Mouse (Mus musculus) neural tube, embryonic 13.5 days (tissue): ENCODE measurements at regions not wholly inside any gene's neighbourhood (a gene's known extent, or its start where the extent isn't known, plus 50 kb on each side); places are given as distances from the start of the nearest gene placed in this dataset.

Experiments
- ATAC-seq: fragments of 200-750 bp; cut with Nextera tagmentation; 2 replicates; pipeline ENCODE4 v1.8.0; 2017; ENCODE audit warnings: low read depth, mild to moderate bottlenecking, moderate TSS enrichment, moderate library complexity
- H3K27ac ChIP-seq: fragments of 300-500 bp; sonication (generic); replicated peaks from 2 replicates; pipeline ENCODE4 v1.5.1; 2015; ENCODE audit warnings: moderate library complexity, mild to moderate bottlenecking, inconsistent platforms
- H3K27me3 ChIP-seq: fragments of 300-500 bp; sonication (generic); 2 replicates; pipeline ENCODE4 v1.6.1; 2015; ENCODE audit warnings: mild to moderate bottlenecking, inconsistent platforms
- H3K36me3 ChIP-seq: fragments of 300-500 bp; sonication (generic); 2 replicates; pipeline ENCODE4 v1.6.1; 2015; ENCODE audit warnings: mild to moderate bottlenecking, inconsistent platforms
- H3K4me1 ChIP-seq: fragments of 300-500 bp; sonication (generic); replicated peaks from 2 replicates; pipeline ENCODE4 v1.6.1; 2015; ENCODE audit warnings: inconsistent platforms
- H3K4me2 ChIP-seq: fragments of 300-500 bp; sonication (generic); 2 replicates; pipeline ENCODE4 v1.6.1; 2015; ENCODE audit warnings: inconsistent platforms, mild to moderate bottlenecking, moderate library complexity
- H3K4me3 ChIP-seq: fragments of 300-500 bp; sonication (generic); 2 replicates; pipeline ENCODE4 v1.5.1; 2015; ENCODE audit warnings: mild to moderate bottlenecking, inconsistent platforms
- H3K9ac ChIP-seq: fragments of 300-500 bp; sonication (generic); 2 replicates; pipeline ENCODE4 v1.6.1; 2015; ENCODE audit warnings: moderate library complexity, mild to moderate bottlenecking, inconsistent platforms
- H3K9me3 ChIP-seq: fragments of 300-500 bp; sonication (generic); 2 replicates; pipeline ENCODE4 v1.6.1; 2016; ENCODE audit warnings: inconsistent platforms
- WGBS: fragments of 180-500 bp; shearing (Covaris S2); methylation state at CpG from one replicate; pipeline ENCODE4 v1.1.7; 2015; 5-methylcytosine and 5-hydroxymethylcytosine counted together

GRCm38 (mm10) chr13:97705926-97706325, 54.5 kb downstream of the Gm10260 start:
- H3K4me3 ChIP-seq = no peak overlapping the region
- WGBS = 90% methylated on average over 5 of the region's 5 CpGs
- no peak for ATAC-seq
- H3K9ac ChIP-seq = no peak overlapping the region
- H3K9me3 ChIP-seq = 0 out of 2 replicates have a peak, but pooled peaks cover 5% of the 10 kb centered on the region
- H3K27me3 ChIP-seq = no peaks in the 10 kb centered on the region
- no peak overlapping the region for H3K4me2 ChIP-seq
- no peaks in the 10 kb centered on the region for H3K36me3 ChIP-seq
- H3K4me1 ChIP-seq = no peaks in the 10 kb centered on the region
- no peak overlapping the region for H3K27ac ChIP-seq

GRCm38 (mm10) chr13:97704541-97704940, 55.9 kb downstream of the Gm10260 start:
- no peak for ATAC-seq
- H3K36me3 ChIP-seq = no peaks in the 10 kb centered on the region
- WGBS = 93% methylated on average over 4 of the region's 4 CpGs
- no peaks in the 10 kb centered on the region for H3K27me3 ChIP-seq
- no peaks in the 10 kb centered on the region for H3K4me1 ChIP-seq
- H3K4me3 ChIP-seq = no peak overlapping the region
- no peak overlapping the region for H3K27ac ChIP-seq
- H3K4me2 ChIP-seq = no peak overlapping the region
- 0 out of 2 replicates have a peak, but pooled peaks cover 5% of the 10 kb centered on the region for H3K9me3 ChIP-seq
- H3K9ac ChIP-seq = no peak overlapping the region

- Histone ChIP-seq H3K27me3 (no peaks in the 10 kb centered on the region), H3K4me3 (no peak overlapping the region), H3K36me3 (no peaks in the 10 kb centered on the region), H3K4me2 (no peak overlapping the region), H3K9me3 (no peaks in the 10 kb centered on the region), H3K4me1 (peaks cover 5% of the 10 kb centered on the region; the same call in 1 of the 2 replicates), H3K27ac (no peak overlapping the region), H3K9ac (no peak overlapping the region)
- ATAC-seq = no peak
- WGBS = 90% methylated on average over 2 of the region's 2 CpGs
These were observed 61.5 kb downstream of the Gm10260 start for GRCm38 (mm10) chr13:97698967-97699366.

- no peaks in the 10 kb centered on the region for H3K9me3 ChIP-seq
- H3K4me2 ChIP-seq = no peak overlapping the region
- no peak overlapping the region for H3K27ac ChIP-seq
- ATAC-seq = no peak
- no peak overlapping the region for H3K9ac ChIP-seq
- peaks cover 7% of the 10 kb centered on the region; the same call in 1 of the 2 replicates for H3K4me1 ChIP-seq
- 91% methylated on average over 1 of the region's 1 CpGs for WGBS
- no peak overlapping the region for H3K4me3 ChIP-seq
- no peaks in the 10 kb centered on the region for H3K27me3 ChIP-seq
- no peaks in the 10 kb centered on the region for H3K36me3 ChIP-seq
These were observed 62.1 kb downstream of the Gm10260 start for GRCm38 (mm10) chr13:97698317-97698716.

GRCm38 (mm10) chr13:97697262-97697661, 63.2 kb downstream of the Gm10260 start:
- 83% methylated on average over 10 of the region's 10 CpGs for WGBS
- H3K4me3 ChIP-seq = no peak overlapping the region
- H3K27ac ChIP-seq = no peak overlapping the region
- H3K27me3 ChIP-seq = no peaks in the 10 kb centered on the region
- H3K36me3 ChIP-seq = no peaks in the 10 kb centered on the region
- H3K4me1 ChIP-seq = peaks cover 7% of the 10 kb centered on the region; the same call in 1 of the 2 replicates
- H3K4me2 ChIP-seq = no peak overlapping the region
- no peak for ATAC-seq
- no peak overlapping the region for H3K9ac ChIP-seq
- H3K9me3 ChIP-seq = no peaks in the 10 kb centered on the region

- no peaks in the 10 kb centered on the region for H3K9me3 ChIP-seq
- peak; percentile 67 for ATAC-seq
- H3K4me3 ChIP-seq = no peak overlapping the region
- no peak overlapping the region for H3K4me2 ChIP-seq
- WGBS = 36% methylated on average over 2 of the region's 2 CpGs
- H3K27me3 ChIP-seq = no peaks in the 10 kb centered on the region
- peaks cover 7% of the 10 kb centered on the region; the same call in 1 of the 2 replicates for H3K4me1 ChIP-seq
- no peak overlapping the region for H3K9ac ChIP-seq
- peak overlapping the region; percentile 15; the same call in 1 of the 2 replicates for H3K27ac ChIP-seq
- H3K36me3 ChIP-seq = no peaks in the 10 kb centered on the region
These were observed 65.4 kb downstream of the Gm10260 start for GRCm38 (mm10) chr13:97695022-97695421.

- H3K4me3 ChIP-seq = no peak overlapping the region
- H3K9me3 ChIP-seq = no peaks in the 10 kb centered on the region
- no peak overlapping the region for H3K9ac ChIP-seq
- H3K27ac ChIP-seq = peak overlapping the region; percentile 15; the same call in 1 of the 2 replicates
- peaks cover 7% of the 10 kb centered on the region; the same call in 1 of the 2 replicates for H3K4me1 ChIP-seq
- no peaks in the 10 kb centered on the region for H3K36me3 ChIP-seq
- peak; percentile 71 for ATAC-seq
- 38% methylated on average over 9 of the region's 9 CpGs for WGBS
- H3K4me2 ChIP-seq = no peak overlapping the region
- no peaks in the 10 kb centered on the region for H3K27me3 ChIP-seq
These were observed 66.0 kb downstream of the Gm10260 start for GRCm38 (mm10) chr13:97694356-97694990.

- ATAC-seq = no peak
These were observed 72.0 kb downstream of the Gm10260 start for GRCm38 (mm10) chr13:97688310-97688886.

GRCm38 (mm10) chr13:97683836-97684235, 76.6 kb downstream of the Gm10260 start:
- no peak overlapping the region for H3K4me3 ChIP-seq
- H3K4me2 ChIP-seq = no peak overlapping the region
- no peaks in the 10 kb centered on the region for H3K36me3 ChIP-seq
- no peak for ATAC-seq
- H3K27ac ChIP-seq = no peak overlapping the region
- H3K4me1 ChIP-seq = peaks cover 11% of the 10 kb centered on the region
- 92% methylated on average over 6 of the region's 6 CpGs for WGBS
- H3K9ac ChIP-seq = no peak overlapping the region
- H3K9me3 ChIP-seq = no peaks in the 10 kb centered on the region
- H3K27me3 ChIP-seq = no peaks in the 10 kb centered on the region

More at GRCm38 (mm10) chr13:97688310-97688886, 72.0 kb downstream of the Gm10260 start:
- no peak overlapping the region for H3K27ac ChIP-seq
- 87% methylated on average over 12 of the region's 12 CpGs for WGBS
- no peak overlapping the region for H3K4me2 ChIP-seq
- no peaks in the 10 kb centered on the region for H3K4me1 ChIP-seq
- H3K27me3 ChIP-seq = no peaks in the 10 kb centered on the region
- H3K9ac ChIP-seq = no peak overlapping the region
- no peaks in the 10 kb centered on the region for H3K9me3 ChIP-seq
- no peaks in the 10 kb centered on the region for H3K36me3 ChIP-seq
- no peak overlapping the region for H3K4me3 ChIP-seq

GRCm38 (mm10) chr13:97681228-97681987, 79.0 kb downstream of the Gm10260 start:
- 40% methylated on average over 6 of the region's 6 CpGs for WGBS
- Histone ChIP-seq H3K9ac (no peak overlapping the region), H3K4me3 (no peak overlapping the region), H3K4me2 (no peak overlapping the region), H3K36me3 (no peaks in the 10 kb centered on the region), H3K27me3 (no peaks in the 10 kb centered on the region), H3K4me1 (peaks cover 11% of the 10 kb centered on the region), H3K9me3 (no peaks in the 10 kb centered on the region), H3K27ac (no peak overlapping the region)
- no peak for ATAC-seq

- no peaks in the 10 kb centered on the region for H3K9me3 ChIP-seq
- WGBS = 78% methylated on average over 5 of the region's 5 CpGs
- peaks cover 11% of the 10 kb centered on the region for H3K4me1 ChIP-seq
- H3K36me3 ChIP-seq = no peaks in the 10 kb centered on the region
- H3K27me3 ChIP-seq = no peaks in the 10 kb centered on the region
- no peak overlapping the region for H3K4me2 ChIP-seq
- no peak overlapping the region for H3K4me3 ChIP-seq
- no peak for ATAC-seq
- H3K9ac ChIP-seq = no peak overlapping the region
- no peak overlapping the region for H3K27ac ChIP-seq
These were observed 80.0 kb downstream of the Gm10260 start for GRCm38 (mm10) chr13:97680283-97680896.

- H3K27me3 ChIP-seq = no peaks in the 10 kb centered on the region
- no peak for ATAC-seq
- H3K4me1 ChIP-seq = peaks cover 11% of the 10 kb centered on the region
- no peaks in the 10 kb centered on the region for H3K9me3 ChIP-seq
- no peaks in the 10 kb centered on the region for H3K36me3 ChIP-seq
- H3K27ac ChIP-seq = no peak overlapping the region
- WGBS = 81% methylated on average over 5 of the region's 5 CpGs
- no peak overlapping the region for H3K4me3 ChIP-seq
- no peak overlapping the region for H3K4me2 ChIP-seq
- no peak overlapping the region for H3K9ac ChIP-seq
These were observed 81.4 kb downstream of the Gm10260 start for GRCm38 (mm10) chr13:97678991-97679390.
